Mouse (Mus musculus) ES-E14 (cell line): ENCODE measurements around the gene Trim2. TPM values are rescaled to one million over a fixed set of nuclear protein-coding genes. Genes with fewer than 3 reads are reported as not detected.
A peak's percentile ranks its signal among the peaks of the same experiment; 100 is the strongest.

Source experiments
- DNase-seq: peaks from one replicate; pipeline ENCODE4 v3.0.0-alpha.2; 2013; ENCODE audit warnings: low read depth, low spot score
- H3K27ac ChIP-seq: 2 replicates; pipeline ENCODE4 v1.5.1; 2012; ENCODE audit warnings: low read depth, mild to moderate bottlenecking, low read length, moderate library complexity, mixed read lengths; ENCODE audit not compliant: poor library complexity, insufficient read depth, severe bottlenecking
- H3K36me3 ChIP-seq: 2 replicates; pipeline ENCODE4 v1.6.1; 2012; ENCODE audit warnings: mild to moderate bottlenecking, low read length, moderate library complexity, mixed read lengths; ENCODE audit not compliant: control insufficient read depth, poor library complexity, insufficient read depth, severe bottlenecking
- H3K4me1 ChIP-seq, 2 experiments: fragments of 150-350 bp in 1 of 2; sonication (generic) in 1 of 2; 2 replicates each; pipeline ENCODE4 v1.6.1; 2012; ENCODE audit warnings: low read length in 2 of 2, mild to moderate bottlenecking in 1 of 2, mixed read lengths in 1 of 2; ENCODE audit not compliant: control insufficient read depth in 2 of 2, insufficient read depth in 2 of 2, poor library complexity in 1 of 2
- H3K4me3 ChIP-seq, 2 experiments: fragments of 150-350 bp in 1 of 2; sonication (generic) in 1 of 2; 2 replicates each; pipeline ENCODE4 v1.5.1; 2012; ENCODE audit warnings: low read length in 2 of 2, low read depth in 1 of 2, mild to moderate bottlenecking in 1 of 2, mixed read lengths in 1 of 2; ENCODE audit not compliant: insufficient read depth in 1 of 2, poor library complexity in 1 of 2, severe bottlenecking in 1 of 2
- H3K9ac ChIP-seq: 2 replicates; pipeline ENCODE4 v1.6.1; 2012; ENCODE audit warnings: low read depth, mild to moderate bottlenecking, low read length, mixed read lengths; ENCODE audit not compliant: poor library complexity, insufficient read depth, severe bottlenecking
- H3K9me3 ChIP-seq: fragments of 150-350 bp; sonication (generic); 2 replicates; pipeline ENCODE4 v1.6.1; 2012; ENCODE audit warnings: low read depth, mild to moderate bottlenecking, low read length; ENCODE audit not compliant: control insufficient read depth, insufficient read depth
- CHD2 ChIP-seq: IDR thresholded peaks from 2 replicates; pipeline ENCODE4 v1.6.1; 2014; ENCODE audit warnings: mild to moderate bottlenecking, low read depth, low read length, inconsistent platforms
- HCFC1 ChIP-seq: IDR thresholded peaks from 2 replicates; pipeline ENCODE4 v1.6.1; 2012; ENCODE audit warnings: low read length, inconsistent platforms, borderline replicate concordance; ENCODE audit not compliant: insufficient read depth
- MAFK ChIP-seq: IDR thresholded peaks from 2 replicates; pipeline ENCODE4 v1.6.1; 2014; ENCODE audit warnings: mild to moderate bottlenecking, low read depth, low read length, inconsistent platforms; ENCODE audit not compliant: insufficient read depth
- ZC3H11A ChIP-seq: IDR thresholded peaks from 2 replicates; pipeline ENCODE4 v1.6.1; 2012; ENCODE audit warnings: low read depth, mild to moderate bottlenecking, inconsistent platforms, low read length, borderline replicate concordance
- ZNF384 ChIP-seq: IDR thresholded peaks from 2 replicates; pipeline ENCODE4 v1.6.1; 2012; ENCODE audit warnings: low read depth, low read length, inconsistent platforms
- in situ Hi-C, 2 experiments: fragments of 600-800 bp; cut with MboI; formaldehyde crosslinking; loops; one replicate each; pipeline ENCODE4 v1.15.1; 2025; ENCODE audit warnings: low sequenced_read_pairs in 2 of 2, inconsistent platforms in 1 of 2; ENCODE audit not compliant: unreplicated experiment in 2 of 2
- total RNA-seq: library from RNA; depleted of rRNA; stranded (reverse); fragments of 300-350 nt; gene quantifications from 2 replicates; pipeline ENCODE4 v1.2.3, GENCODE M21; 2012

Trim2 gene
- total RNA-seq, 1 experiment, result 27.3 TPM

DNA sequence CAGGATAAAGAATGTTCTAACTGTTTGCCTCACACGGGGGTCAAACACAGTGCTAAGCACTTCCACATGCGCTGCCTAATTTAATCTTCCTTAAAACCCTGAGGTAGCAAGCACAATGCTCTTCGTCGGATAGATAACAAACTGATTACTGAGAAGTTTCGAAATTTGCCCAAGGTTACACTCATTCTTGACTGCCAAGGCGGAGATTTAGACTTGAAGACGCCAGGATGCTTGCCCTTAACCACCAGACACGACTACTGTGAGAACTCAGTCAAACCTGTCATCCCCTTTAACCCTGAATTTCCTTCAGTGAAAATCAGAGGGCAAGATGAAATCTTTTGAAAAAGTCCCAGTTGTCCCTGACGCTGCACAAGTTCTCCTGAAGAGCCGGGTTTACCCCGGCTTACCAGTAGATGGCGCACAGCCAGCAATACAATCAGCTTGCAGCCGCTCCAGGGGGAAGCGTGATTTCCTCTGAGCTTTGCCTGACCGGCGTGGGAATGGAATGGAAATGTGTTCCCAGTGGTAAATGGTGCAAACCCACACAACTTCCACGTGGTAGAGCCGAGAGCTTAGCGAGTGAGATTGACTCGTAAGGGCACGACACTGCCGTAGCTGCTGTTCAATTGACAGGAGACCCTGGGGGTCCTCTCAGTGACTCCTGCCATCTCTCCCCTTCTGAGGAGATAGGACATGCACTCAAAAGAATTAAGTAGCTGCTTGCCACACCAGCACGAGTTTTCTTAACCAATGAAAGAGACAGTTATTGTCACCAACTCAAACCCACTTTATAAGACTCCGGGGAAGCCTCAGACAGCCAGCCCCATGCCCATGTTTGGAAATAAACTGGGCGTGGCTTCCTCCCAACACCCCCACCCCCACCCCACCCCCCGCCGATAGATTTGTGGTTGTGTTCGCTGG is 38.3 kb upstream of the Trim2 start:
- Histone ChIP-seq H3K27ac (no peak overlapping the region), H3K36me3 (no peaks in the 10 kb centered on the region), H3K9ac (no peak overlapping the region), H3K4me1 (peaks cover 2 to 10% of the 10 kb centered on the region in 2 experiments; a peak in 2 of 4 replicates), H3K9me3 (no peaks in the 10 kb centered on the region), H3K4me3 (peak overlapping the region; percentile 50 to 63)
- in situ Hi-C loops, result loop anchor here (10.0 to 25.0 kb wide), 2 partner anchors 190 to 192 kb away; no protein-coding TSS in a partner anchor
- TF ChIP-seq ZC3H11A, result peak; percentile 71; the same call in 1 of the 2 replicates
- TF ChIP-seq HCFC1, result no peak
- peak; percentile 75 for DNase-seq

DNA sequence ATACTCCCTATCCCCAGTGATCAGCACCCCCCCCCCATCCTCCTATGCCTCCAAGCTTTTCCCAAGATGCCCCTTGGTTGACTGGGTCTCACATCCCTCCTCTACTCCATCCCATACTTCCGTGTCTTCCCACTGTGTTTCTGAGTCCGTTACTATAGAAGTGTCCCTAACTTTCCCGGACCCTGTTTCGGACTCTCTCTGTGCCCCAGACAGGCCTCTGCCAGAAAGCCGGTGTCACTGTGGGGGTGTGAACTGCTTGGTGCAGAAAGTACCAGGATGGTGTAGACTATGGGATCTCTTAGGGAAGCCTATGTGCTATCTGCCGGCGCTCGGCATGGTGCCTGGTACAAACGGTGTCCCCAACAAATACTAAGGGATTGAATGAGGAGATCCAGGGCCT is 36.4 kb upstream of the Trim2 start:
- peaks cover 3 to 16% of the 10 kb centered on the region in 2 experiments; a peak in 2 of 4 replicates for H3K4me1 ChIP-seq
- no peak overlapping the region for H3K27ac ChIP-seq
- TF ChIP-seq HCFC1 (no peak), ZC3H11A (no peak), ZNF384 (no peak), MAFK (no peak), CHD2 (no peak)
- in situ Hi-C loops, result loop anchor here (10.0 to 25.0 kb wide), 2 partner anchors 192 to 194 kb away; no protein-coding TSS in a partner anchor
- H3K36me3 ChIP-seq, result no peaks in the 10 kb centered on the region
- no peak for DNase-seq
- no peak overlapping the region for H3K9ac ChIP-seq
- no peaks in the 10 kb centered on the region for H3K9me3 ChIP-seq
- H3K4me3 ChIP-seq, result no peak overlapping the region

GRCm38 (mm10) chr3:84341811-84342210 is 35.1 kb upstream of the Trim2 start:
- in situ Hi-C loops, result loop anchor here (10.0 to 25.0 kb wide), 2 partner anchors 193 to 195 kb away; no protein-coding TSS in a partner anchor
- Histone ChIP-seq H3K36me3 (no peaks in the 10 kb centered on the region), H3K27ac (no peak overlapping the region), H3K9ac (no peak overlapping the region), H3K9me3 (no peaks in the 10 kb centered on the region), H3K4me1 (peaks cover 4 to 23% of the 10 kb centered on the region in 2 experiments; a peak in 3 of 4 replicates), H3K4me3 (no peak overlapping the region)
- no peak for DNase-seq
- TF ChIP-seq CHD2 (no peak), ZC3H11A (no peak), HCFC1 (no peak), ZNF384 (no peak), MAFK (no peak)

- in situ Hi-C loops, result loop anchor here in 1 of 2 experiments (25.0 kb wide), 1 partner anchor 200 kb away; no protein-coding TSS in a partner anchor
- Histone ChIP-seq H3K4me3 (peak overlapping the region; percentile 26 to 33; a peak in 2 of 4 replicates), H3K9ac (0 out of 2 replicates have a peak overlapping the region, but pooled peaks have one; percentile 55), H3K9me3 (no peaks in the 10 kb centered on the region), H3K36me3 (no peaks in the 10 kb centered on the region), H3K27ac (no peak overlapping the region), H3K4me1 (peaks cover 4 to 30% of the 10 kb centered on the region in 2 experiments; a peak in 3 of 4 replicates)
- DNase-seq, result no peak
- no peak for TF ChIP-seq ZNF384
Measured at GRCm38 (mm10) chr3:84337585-84337984, 30.9 kb upstream of the Trim2 start.
